Mouse (Mus musculus) limb, embryonic 14.5 days (tissue): Measurements from ENCODE around the gene Epn1. TPM values are rescaled to one million over a fixed set of nuclear protein-coding genes. Genes with fewer than 3 reads are reported as not detected.
A peak's percentile ranks its signal among the peaks of the same experiment; 100 is the strongest.

Experiments used
- ATAC-seq: fragments of 200-750 bp; cut with Nextera tagmentation; 2 replicates; pipeline ENCODE4 v1.8.0; 2017; ENCODE audit warnings: low read depth, moderate number of reproducible peaks, moderate TSS enrichment; ENCODE audit not compliant: low FRiP score
- DNase-seq: peaks from one replicate; pipeline ENCODE4 v3.0.0-alpha.2; 2015; ENCODE audit warnings: low spot score
- H3K27ac ChIP-seq: fragments of 300-500 bp; sonication (generic); replicated peaks from 2 replicates; pipeline ENCODE4 v1.5.1; 2014; ENCODE audit warnings: low read depth, mild to moderate bottlenecking, low read length, moderate library complexity, mixed read lengths
- H3K27me3 ChIP-seq: fragments of 300-500 bp; sonication (generic); 2 replicates; pipeline ENCODE4 v1.6.1; 2014; ENCODE audit warnings: low read length, mixed read lengths; ENCODE audit not compliant: control insufficient read depth, insufficient read depth
- H3K36me3 ChIP-seq: fragments of 300-500 bp; sonication (generic); 2 replicates; pipeline ENCODE4 v1.6.1; 2014; ENCODE audit warnings: mild to moderate bottlenecking, low read length, moderate library complexity, mixed read lengths; ENCODE audit not compliant: control insufficient read depth, insufficient read depth
- H3K4me1 ChIP-seq: fragments of 300-500 bp; sonication (generic); 2 replicates; pipeline ENCODE4 v1.6.1; 2014; ENCODE audit warnings: antibody characterized with exemption, low read length, mixed read lengths; ENCODE audit not compliant: control insufficient read depth, insufficient read depth
- H3K4me2 ChIP-seq: fragments of 300-500 bp; sonication (generic); replicated peaks from 2 replicates; pipeline ENCODE4 v1.6.1; 2014; ENCODE audit warnings: low read depth, mild to moderate bottlenecking, low read length, moderate library complexity; ENCODE audit not compliant: severe bottlenecking
- H3K4me3 ChIP-seq: fragments of 300-500 bp; sonication (generic); replicated peaks from 2 replicates; pipeline ENCODE4 v1.5.1; 2014; ENCODE audit warnings: low read length
- H3K9ac ChIP-seq: fragments of 300-500 bp; sonication (generic); 2 replicates; pipeline ENCODE4 v1.6.1; 2014; ENCODE audit warnings: mild to moderate bottlenecking, low read depth, low read length, moderate library complexity; ENCODE audit not compliant: severe bottlenecking
- H3K9me3 ChIP-seq: fragments of 300-500 bp; sonication (generic); 2 replicates; pipeline ENCODE4 v1.6.1; 2016; ENCODE audit warnings: low read length; ENCODE audit not compliant: control insufficient read depth
- POLR2A ChIP-seq: fragments of 200-500 bp; IDR thresholded peaks from 2 replicates; pipeline ENCODE4 v1.8.0; 2012; ENCODE audit warnings: inconsistent platforms, mild to moderate bottlenecking, moderate library complexity, borderline replicate concordance; ENCODE audit not compliant: insufficient read depth, insufficient read length; ENCODE audit errors: extremely low read depth
- WGBS: fragments of 180-500 bp; shearing (Covaris S2); extraction: QIAGEN DNeasy Blood & Tissue Kit; methylation state at CpG from one replicate; pipeline ENCODE4 v1.1.7; 2014; 5-methylcytosine and 5-hydroxymethylcytosine counted together
- polyA plus RNA-seq, 2 experiments: library from polyadenylated mRNA; depleted of rRNA in 1 of 2; stranded (reverse) in 1 of 2; unstranded in 1 of 2; fragments of >200 nt; fragmentation: Nextera tagmentation in 1 of 2; extraction: Ambion mirVana in 1 of 2; gene quantifications; 2 replicates each; pipeline versions ENCODE4 v1.2.1 to v1.2.3; 2012 to 2014

The Epn1 gene
- polyA plus RNA-seq, 2 experiments = 69.1 to 119 TPM

DNA sequence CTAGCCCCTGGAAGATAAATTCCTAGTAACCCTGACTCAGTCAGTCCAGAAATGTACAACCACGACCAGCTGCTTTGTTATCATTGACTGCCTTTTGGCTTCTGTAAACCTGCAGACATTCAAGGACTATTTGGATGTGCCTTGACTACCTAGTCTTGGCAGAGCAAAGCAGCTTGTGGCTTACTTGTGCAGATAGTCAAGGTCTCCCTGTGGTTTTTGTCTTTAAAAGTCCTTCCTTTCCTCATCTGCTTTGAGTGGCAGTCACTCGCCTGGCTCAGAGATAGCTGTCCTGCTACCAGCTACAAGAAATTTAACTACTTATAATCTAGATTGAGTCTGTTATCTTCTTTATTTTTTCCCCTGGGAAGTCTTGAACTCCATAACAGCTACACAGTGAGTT is 35.1 kb upstream of the Epn1 start:
- no peak overlapping the region for H3K27ac ChIP-seq
- no peak overlapping the region for H3K9ac ChIP-seq
- no peaks in the 10 kb centered on the region for H3K4me1 ChIP-seq
- ATAC-seq (no peak), DNase-seq (no peak)
- 82% methylated on average over 2 of the region's 2 CpGs for WGBS
- H3K27me3 ChIP-seq = no peaks in the 10 kb centered on the region
- no peaks in the 10 kb centered on the region for H3K9me3 ChIP-seq
- H3K36me3 ChIP-seq = no peaks in the 10 kb centered on the region; the same call in 1 of the 2 replicates
- no peak for TF ChIP-seq POLR2A
- H3K4me2 ChIP-seq = no peak overlapping the region
- no peak overlapping the region for H3K4me3 ChIP-seq

DNA sequence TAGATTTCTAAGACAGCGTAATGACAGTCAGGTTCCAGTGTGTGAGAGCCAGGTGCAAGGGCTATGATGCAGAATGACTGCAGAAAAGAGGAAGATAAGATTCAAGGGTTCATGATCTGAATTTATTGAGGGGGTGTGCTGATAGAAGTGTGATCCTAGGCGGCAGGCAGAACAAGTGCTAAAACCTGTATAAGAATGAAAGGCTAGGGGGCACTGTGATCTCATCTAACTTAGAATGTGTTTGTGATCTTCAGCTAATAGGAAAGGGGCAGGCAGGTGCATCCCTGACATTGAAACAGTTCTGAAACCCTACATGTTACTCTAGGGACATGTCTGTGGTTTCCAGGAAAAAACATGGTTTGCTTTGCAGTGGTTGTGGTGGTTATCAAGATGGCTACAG is 33.9 kb upstream of the Epn1 start:
- Histone ChIP-seq H3K4me3 (no peak overlapping the region), H3K4me2 (no peak overlapping the region), H3K27ac (no peak overlapping the region), H3K9ac (no peak overlapping the region), H3K36me3 (no peaks in the 10 kb centered on the region), H3K9me3 (no peaks in the 10 kb centered on the region), H3K27me3 (no peaks in the 10 kb centered on the region), H3K4me1 (peaks cover 7% of the 10 kb centered on the region)
- no peak for TF ChIP-seq POLR2A
- WGBS = 71% methylated on average over 2 of the region's 2 CpGs
- ATAC-seq (no peak), DNase-seq (no peak)

GRCm38 (mm10) chr7:5047313-5047712 is 32.7 kb upstream of the Epn1 start:
- Histone ChIP-seq H3K9me3 (no peaks in the 10 kb centered on the region), H3K4me2 (no peak overlapping the region), H3K4me3 (no peak overlapping the region), H3K9ac (no peak overlapping the region), H3K36me3 (no peaks in the 10 kb centered on the region), H3K4me1 (peaks cover 11% of the 10 kb centered on the region), H3K27ac (no peak overlapping the region), H3K27me3 (peaks cover 7% of the 10 kb centered on the region; the same call in 1 of the 2 replicates)
- no peak for TF ChIP-seq POLR2A
- whole genome bisulfite sequencing = 22% methylated on average over 2 of the region's 2 CpGs
- DNase-seq (peak; percentile 34), ATAC-seq (no peak)

DNA sequence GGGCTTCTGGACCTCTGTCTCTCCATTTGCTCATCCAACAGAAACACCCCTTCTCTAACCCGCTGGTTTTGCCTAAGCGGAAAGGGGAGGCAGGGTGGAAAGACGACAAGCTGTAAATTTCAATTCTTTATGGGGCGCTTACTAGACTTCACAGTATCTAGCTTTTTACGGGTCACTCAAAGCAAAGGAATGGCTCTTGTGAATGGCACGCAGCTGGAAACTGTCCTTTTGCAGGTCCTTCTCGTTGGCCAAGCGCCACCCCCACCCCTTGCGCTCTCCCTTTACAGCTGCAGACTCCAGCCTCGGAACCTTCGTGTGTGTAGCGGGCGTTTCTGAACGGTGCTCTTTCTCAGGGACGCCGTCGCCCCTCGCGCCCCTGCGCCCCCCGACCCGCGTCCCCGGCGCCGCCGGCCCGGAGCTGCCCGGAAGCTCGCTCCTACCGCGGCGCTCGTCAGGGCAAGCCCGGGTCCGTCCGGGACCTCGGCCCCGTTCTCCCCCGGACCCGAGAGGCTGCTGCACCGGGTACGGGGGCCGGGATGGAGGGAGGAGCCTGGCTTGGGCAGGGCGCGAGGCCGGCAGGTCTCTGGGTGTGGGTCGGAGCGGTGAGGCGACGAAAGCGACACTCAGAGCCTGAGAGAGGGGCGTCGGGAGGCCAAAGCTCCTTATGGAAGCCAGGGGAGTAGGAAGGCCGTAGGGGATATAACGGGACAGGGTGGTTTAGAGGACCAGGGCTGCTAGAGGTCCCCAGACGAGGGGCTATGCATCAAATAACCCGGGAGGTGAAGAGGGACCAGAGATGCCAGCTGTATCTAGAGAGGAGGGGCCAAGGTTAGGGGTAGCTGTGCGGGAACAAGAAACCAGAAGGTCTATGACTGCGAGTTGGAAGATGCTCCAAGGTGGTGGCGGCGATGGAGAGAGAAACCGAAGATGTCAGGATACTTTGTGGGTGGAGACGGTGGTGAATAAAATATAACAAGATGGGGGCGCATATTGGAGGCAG is 28.5 kb upstream of the Epn1 start, which contains the start of gene Zfp580:
Zfp580 (plus strand) TSS at position 346 of the 1,000 bp plus-strand sequence.
- peaks cover 34% of the 10 kb centered on the region for H3K4me1 ChIP-seq
- H3K27ac ChIP-seq = peak within 1 kb of the TSS; percentile 53
- ATAC-seq = peak; percentile 84
- peaks cover 48% of the 10 kb centered on the region for H3K27me3 ChIP-seq
- peak; percentile 57 for DNase-seq
- TF ChIP-seq POLR2A = 0 out of 2 replicates have a peak, but pooled peaks have one; percentile 34
- 2% methylated on average over 63 of the region's 65 CpGs for WGBS
- no peaks in the 10 kb centered on the region for H3K36me3 ChIP-seq
- peak within 1 kb of the TSS; percentile 92 for H3K9ac ChIP-seq
- peak within 1 kb of the TSS; percentile 81 for H3K4me3 ChIP-seq
- H3K9me3 ChIP-seq = no peaks in the 10 kb centered on the region
- peak within 1 kb of the TSS; percentile 94 for H3K4me2 ChIP-seq

DNA sequence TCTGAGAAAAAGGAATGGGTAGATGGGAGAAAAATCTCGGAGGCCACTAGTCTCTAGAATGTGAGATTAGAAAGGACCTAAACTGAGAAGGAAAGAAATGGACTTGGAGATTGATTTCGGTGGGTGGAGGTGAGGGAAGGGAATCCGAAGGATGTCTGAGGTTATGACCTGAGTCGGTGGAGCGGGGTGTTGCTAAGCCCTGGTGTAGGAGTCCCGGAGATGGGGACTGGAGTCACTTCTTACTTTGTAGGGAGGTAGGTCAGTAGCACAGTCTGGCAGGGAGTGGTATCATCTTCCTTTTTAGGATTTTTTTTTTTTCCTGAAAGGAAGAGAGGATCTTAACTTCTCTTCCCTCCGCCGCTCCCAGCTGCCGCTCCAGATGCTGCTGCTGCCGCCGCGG is 27.6 kb upstream of the Epn1 start:
- Histone ChIP-seq H3K36me3 (no peaks in the 10 kb centered on the region), H3K9me3 (no peaks in the 10 kb centered on the region), H3K4me2 (peak overlapping the region; percentile 94), H3K4me1 (peaks cover 37% of the 10 kb centered on the region), H3K4me3 (peak overlapping the region; percentile 81), H3K9ac (peak overlapping the region; percentile 92), H3K27me3 (peaks cover 55% of the 10 kb centered on the region), H3K27ac (no peak overlapping the region)
- ATAC-seq (no peak), DNase-seq (no peak)
- no peak for TF ChIP-seq POLR2A
- 2% methylated on average over 12 of the region's 12 CpGs for WGBS
